Mouse (Mus musculus): Measurements from ENCODE around the gene Tpcn1. TPM values are rescaled to one million over a fixed set of nuclear protein-coding genes. Genes with fewer than 3 reads are reported as not detected.

Gene Tpcn1
- polyA plus RNA-seq, 1 experiment from 2014 or later: 24.8 TPM

DNA sequence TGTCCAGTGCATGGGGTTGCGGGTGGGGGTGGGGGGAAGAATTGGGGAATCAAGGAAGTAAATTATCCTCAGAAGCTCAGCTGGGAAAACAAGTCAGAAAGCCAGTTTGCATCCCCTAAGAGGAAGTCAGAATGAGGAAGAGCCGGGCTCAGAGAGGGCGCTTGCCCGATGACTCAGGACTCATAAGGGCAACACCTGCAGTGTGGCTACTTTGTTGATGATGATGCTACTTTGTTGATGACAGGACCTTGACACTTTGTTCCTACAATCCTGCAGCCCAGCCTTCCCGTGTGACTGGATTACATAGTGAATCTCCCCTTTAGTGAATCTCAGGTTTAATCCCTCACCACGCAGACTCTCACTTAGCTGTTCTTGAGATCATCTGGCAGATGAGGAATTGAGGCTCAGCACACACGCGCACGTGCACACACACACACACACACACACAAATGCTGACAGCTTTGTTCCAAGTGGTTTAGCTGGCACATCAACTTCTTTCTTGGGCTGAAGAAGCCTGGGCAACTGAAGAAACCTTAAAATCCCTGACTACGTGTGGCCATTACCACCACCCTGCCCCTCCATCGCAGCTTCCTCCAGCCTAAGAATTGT is 18.1 kb downstream of the Tpcn1 start:
- no peak overlapping the region for H3K4me2 ChIP-seq (ENCODE audit: low read depth, low read length)
- DNase-seq (ENCODE audit: low spot score): no peak
- H3K27ac ChIP-seq (replicated peaks; ENCODE audit: low read depth, low read length): no peak overlapping the region
- H3K4me1 ChIP-seq (ENCODE audit: control insufficient read depth, insufficient read depth, low read length): peaks cover 53% of the 10 kb centered on the region
- no peaks in the 10 kb centered on the region for H3K9me3 ChIP-seq (ENCODE audit: control insufficient read depth, low read length)
- H3K9ac ChIP-seq (ENCODE audit: low read depth, low read length): no peak overlapping the region
- ATAC-seq (ENCODE audit: low read depth): no peak
- no peaks in the 10 kb centered on the region for H3K36me3 ChIP-seq (ENCODE audit: control insufficient read depth, insufficient read depth, low read length)
- 84% methylated on average over 11 of the region's 11 CpGs for WGBS
- H3K4me3 ChIP-seq (ENCODE audit: low read depth, low read length): no peak overlapping the region
- no peaks in the 10 kb centered on the region for H3K27me3 ChIP-seq (replicated peaks; ENCODE audit: control insufficient read depth, insufficient read depth, low read length)

DNA sequence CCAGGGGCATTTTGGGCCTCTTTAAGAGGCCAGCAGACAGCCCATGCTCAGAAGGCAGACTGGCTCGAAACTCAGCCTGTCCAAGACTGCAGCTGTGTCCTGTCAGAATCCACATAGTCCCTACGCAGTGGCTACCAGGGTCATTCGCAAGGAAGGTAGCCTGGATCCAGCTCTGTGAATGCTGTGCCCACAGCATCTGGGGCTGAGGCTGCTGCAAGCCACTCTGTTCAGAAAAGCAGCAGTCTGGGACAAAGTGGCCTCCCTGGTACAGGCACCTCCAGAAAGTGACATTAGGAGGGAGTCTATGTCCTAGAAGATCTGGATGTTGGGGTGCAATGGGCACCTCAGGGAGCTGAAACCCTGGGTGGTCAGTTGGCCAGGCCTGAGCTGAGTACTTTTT is 18.7 kb downstream of the Tpcn1 start:
- Histone ChIP-seq H3K9ac (ENCODE audit: low read depth, low read length) (no peak overlapping the region), H3K27ac (replicated peaks; ENCODE audit: low read depth, low read length) (no peak overlapping the region), H3K4me1 (ENCODE audit: control insufficient read depth, insufficient read depth, low read length) (peaks cover 58% of the 10 kb centered on the region), H3K4me2 (ENCODE audit: low read depth, low read length) (no peak overlapping the region), H3K36me3 (ENCODE audit: control insufficient read depth, insufficient read depth, low read length) (no peaks in the 10 kb centered on the region), H3K27me3 (replicated peaks; ENCODE audit: control insufficient read depth, insufficient read depth, low read length) (no peaks in the 10 kb centered on the region), H3K4me3 (ENCODE audit: low read depth, low read length) (no peak overlapping the region), H3K9me3 (ENCODE audit: control insufficient read depth, low read length) (no peaks in the 10 kb centered on the region)
- DNase-seq (ENCODE audit: low spot score) (no peak), ATAC-seq (ENCODE audit: low read depth) (no peak)
- WGBS: 89% methylated on average over 3 of the region's 3 CpGs

DNA sequence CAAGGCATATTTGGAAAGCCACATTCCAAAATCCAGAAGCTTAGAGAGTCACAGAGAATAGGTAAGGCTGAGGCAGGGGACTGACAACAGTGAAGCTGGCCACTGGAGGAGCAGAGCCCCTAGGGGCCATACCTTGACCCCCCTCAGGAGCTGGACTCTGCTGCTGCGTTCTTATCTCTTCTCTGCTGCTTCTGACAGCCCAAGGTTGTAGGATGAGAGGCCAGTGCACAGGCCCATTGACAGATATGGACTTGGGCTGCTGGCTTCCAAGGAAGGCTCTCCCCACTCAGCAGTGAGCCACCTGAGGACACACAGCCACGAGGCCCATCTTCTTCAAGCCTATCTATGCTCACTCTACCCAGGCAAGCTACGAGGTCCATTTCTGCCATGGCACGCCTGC is 19.5 kb downstream of the Tpcn1 start:
- Histone ChIP-seq H3K27ac (replicated peaks; ENCODE audit: low read depth, low read length) (peak overlapping the region; percentile 92; the same call in 1 of the 2 replicates), H3K4me1 (ENCODE audit: control insufficient read depth, insufficient read depth, low read length) (peaks cover 66% of the 10 kb centered on the region), H3K36me3 (ENCODE audit: control insufficient read depth, insufficient read depth, low read length) (no peaks in the 10 kb centered on the region), H3K9ac (ENCODE audit: low read depth, low read length) (no peak overlapping the region), H3K9me3 (ENCODE audit: control insufficient read depth, low read length) (no peaks in the 10 kb centered on the region), H3K4me2 (ENCODE audit: low read depth, low read length) (0 out of 2 replicates have a peak overlapping the region, but pooled peaks have one; percentile 25), H3K4me3 (ENCODE audit: low read depth, low read length) (no peak overlapping the region), H3K27me3 (replicated peaks; ENCODE audit: control insufficient read depth, insufficient read depth, low read length) (no peaks in the 10 kb centered on the region)
- DNase-seq (ENCODE audit: low spot score) (no peak), ATAC-seq (ENCODE audit: low read depth) (no peak)
- 77% methylated on average over 3 of the region's 4 CpGs for WGBS

DNA sequence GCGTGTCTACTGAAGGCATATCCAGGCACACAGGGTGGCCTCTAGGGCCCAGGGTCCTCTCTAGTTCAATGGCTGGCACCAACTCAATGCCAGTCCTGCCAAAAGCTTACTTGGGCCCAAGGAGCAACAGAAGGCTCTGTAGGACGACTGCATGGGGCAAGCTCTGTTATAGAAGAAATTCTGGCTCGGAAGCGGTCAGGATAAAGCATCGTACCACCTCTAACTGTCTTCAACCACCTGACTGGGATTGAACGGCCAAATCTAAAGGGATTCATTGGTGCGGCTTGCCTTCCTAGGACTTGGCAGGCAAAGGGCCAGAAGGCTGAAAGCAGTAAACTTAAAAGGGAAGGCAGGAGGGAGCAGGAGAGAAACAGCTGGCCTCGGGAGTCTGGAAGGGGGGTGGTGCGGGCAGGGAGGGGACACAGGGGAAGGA is 20.1 kb downstream of the Tpcn1 start:
- WGBS: 47% methylated on average over 9 of the region's 9 CpGs
- Histone ChIP-seq H3K27ac (replicated peaks; ENCODE audit: low read depth, low read length) (peak overlapping the region; percentile 92), H3K9ac (ENCODE audit: low read depth, low read length) (peak overlapping the region; percentile 21; the same call in 1 of the 2 replicates), H3K4me2 (ENCODE audit: low read depth, low read length) (peak overlapping the region; percentile 25; the same call in 1 of the 2 replicates), H3K4me1 (ENCODE audit: control insufficient read depth, insufficient read depth, low read length) (peaks cover 72% of the 10 kb centered on the region), H3K36me3 (ENCODE audit: control insufficient read depth, insufficient read depth, low read length) (no peaks in the 10 kb centered on the region), H3K9me3 (ENCODE audit: control insufficient read depth, low read length) (no peaks in the 10 kb centered on the region), H3K4me3 (ENCODE audit: low read depth, low read length) (no peak overlapping the region), H3K27me3 (replicated peaks; ENCODE audit: control insufficient read depth, insufficient read depth, low read length) (no peaks in the 10 kb centered on the region)
- DNase-seq (ENCODE audit: low spot score) (peak; percentile 60), ATAC-seq (ENCODE audit: low read depth) (no peak)

DNA sequence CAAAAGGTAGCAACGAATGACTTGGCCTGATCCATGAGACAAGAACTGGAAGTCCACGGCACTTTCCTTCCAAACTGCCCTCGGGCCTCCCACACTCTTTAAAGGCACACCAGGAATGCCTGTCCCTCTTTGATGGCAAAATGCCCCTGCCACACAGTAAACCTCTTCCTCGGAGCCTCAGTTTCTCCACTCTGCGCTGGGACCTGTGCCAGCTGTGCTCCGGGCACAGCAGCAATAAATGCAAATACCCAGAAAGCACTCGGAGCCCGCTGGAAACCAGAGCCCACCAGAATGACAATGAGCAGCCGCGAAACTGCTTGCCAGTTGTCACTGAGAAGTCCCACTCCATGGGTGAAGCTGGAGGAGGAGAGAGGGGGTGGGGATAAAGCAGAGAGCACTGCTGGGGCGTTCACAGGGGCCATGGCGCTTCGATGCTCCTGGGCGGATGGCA is 20.7 kb downstream of the Tpcn1 start:
- 32% methylated on average over 14 of the region's 14 CpGs for WGBS
- ATAC-seq (ENCODE audit: low read depth) (no peak), DNase-seq (ENCODE audit: low spot score) (peak; percentile 65)
- Histone ChIP-seq H3K27me3 (replicated peaks; ENCODE audit: control insufficient read depth, insufficient read depth, low read length) (no peaks in the 10 kb centered on the region), H3K9me3 (ENCODE audit: control insufficient read depth, low read length) (no peaks in the 10 kb centered on the region), H3K36me3 (ENCODE audit: control insufficient read depth, insufficient read depth, low read length) (no peaks in the 10 kb centered on the region), H3K4me1 (ENCODE audit: control insufficient read depth, insufficient read depth, low read length) (peaks cover 77% of the 10 kb centered on the region), H3K9ac (ENCODE audit: low read depth, low read length) (peak overlapping the region; percentile 21; the same call in 1 of the 2 replicates), H3K4me3 (ENCODE audit: low read depth, low read length) (no peak overlapping the region), H3K4me2 (ENCODE audit: low read depth, low read length) (peak overlapping the region; percentile 22), H3K27ac (replicated peaks; ENCODE audit: low read depth, low read length) (peak overlapping the region; percentile 92)

DNA sequence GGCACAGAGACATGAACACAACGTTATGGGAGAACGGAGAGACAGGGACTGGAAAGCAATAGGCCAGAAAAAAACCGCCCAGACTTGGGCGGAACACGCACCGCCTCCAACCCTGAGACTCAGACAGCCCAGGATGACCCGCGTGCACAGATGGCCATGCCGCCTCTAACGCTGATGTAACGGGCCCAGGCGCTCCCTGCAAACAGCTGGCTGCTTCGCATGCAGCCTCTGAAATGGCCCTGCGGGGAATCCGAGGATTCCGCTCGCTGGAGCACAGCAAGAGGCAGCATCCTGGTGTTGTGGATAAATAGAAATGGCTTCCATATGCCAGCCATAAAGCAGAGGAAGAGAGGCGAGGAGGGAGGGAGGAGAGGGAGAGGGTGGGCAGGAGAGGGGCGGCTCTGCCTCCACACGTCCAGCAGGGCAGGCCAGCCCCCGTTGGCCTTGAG is 21.2 kb downstream of the Tpcn1 start:
- Histone ChIP-seq H3K27me3 (replicated peaks; ENCODE audit: control insufficient read depth, insufficient read depth, low read length) (no peaks in the 10 kb centered on the region), H3K4me3 (ENCODE audit: low read depth, low read length) (no peak overlapping the region), H3K9me3 (ENCODE audit: control insufficient read depth, low read length) (no peaks in the 10 kb centered on the region), H3K4me1 (ENCODE audit: control insufficient read depth, insufficient read depth, low read length) (peaks cover 79% of the 10 kb centered on the region), H3K36me3 (ENCODE audit: control insufficient read depth, insufficient read depth, low read length) (no peaks in the 10 kb centered on the region), H3K9ac (ENCODE audit: low read depth, low read length) (peak overlapping the region; percentile 32; the same call in 1 of the 2 replicates), H3K4me2 (ENCODE audit: low read depth, low read length) (peak overlapping the region; percentile 22), H3K27ac (replicated peaks; ENCODE audit: low read depth, low read length) (peak overlapping the region; percentile 92)
- 15% methylated on average over 21 of the region's 21 CpGs for WGBS
- peak; percentile 91 for DNase-seq (ENCODE audit: low spot score)
- ATAC-seq (ENCODE audit: low read depth): peak; percentile 65

DNA sequence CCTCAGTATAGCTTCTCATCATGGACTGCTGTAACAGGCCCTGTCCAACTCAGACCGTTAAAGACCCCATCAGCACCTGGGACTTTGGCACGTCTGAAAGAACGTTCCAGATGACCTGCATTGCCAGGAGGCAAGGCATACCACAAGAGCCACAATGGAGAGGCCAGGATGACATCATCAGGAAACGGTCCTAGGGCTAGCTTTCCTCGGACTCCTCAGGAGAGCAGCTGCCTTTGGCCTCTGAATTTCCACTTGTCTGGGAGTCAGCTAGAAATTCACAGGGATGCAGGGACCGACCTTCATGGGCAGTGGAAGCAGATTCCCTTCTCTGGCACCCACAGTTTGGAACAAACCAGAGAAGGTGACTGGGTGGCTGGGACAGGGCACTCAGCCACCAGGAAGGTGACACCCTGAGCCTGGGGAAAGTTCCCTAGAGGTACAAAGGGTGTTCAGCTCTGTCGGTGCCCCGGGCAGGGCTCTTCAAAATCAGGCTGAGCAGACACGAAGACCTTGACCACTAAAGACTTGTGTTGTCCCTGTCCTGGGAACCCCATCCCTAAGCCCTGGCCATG is 21.7 kb downstream of the Tpcn1 start:
- peak overlapping the region; percentile 92 for H3K27ac ChIP-seq (replicated peaks; ENCODE audit: low read depth, low read length)
- no peak overlapping the region for H3K4me3 ChIP-seq (ENCODE audit: low read depth, low read length)
- WGBS: 48% methylated on average over 9 of the region's 9 CpGs
- peaks cover 79% of the 10 kb centered on the region for H3K4me1 ChIP-seq (ENCODE audit: control insufficient read depth, insufficient read depth, low read length)
- peak overlapping the region; percentile 22 for H3K4me2 ChIP-seq (ENCODE audit: low read depth, low read length)
- ATAC-seq (ENCODE audit: low read depth): no peak
- H3K9ac ChIP-seq (ENCODE audit: low read depth, low read length): peak overlapping the region; percentile 32; the same call in 1 of the 2 replicates
- H3K9me3 ChIP-seq (ENCODE audit: control insufficient read depth, low read length): no peaks in the 10 kb centered on the region
- no peaks in the 10 kb centered on the region for H3K27me3 ChIP-seq (replicated peaks; ENCODE audit: control insufficient read depth, insufficient read depth, low read length)
- no peaks in the 10 kb centered on the region for H3K36me3 ChIP-seq (ENCODE audit: control insufficient read depth, insufficient read depth, low read length)
- peak; percentile 36 for DNase-seq (ENCODE audit: low spot score)

DNA sequence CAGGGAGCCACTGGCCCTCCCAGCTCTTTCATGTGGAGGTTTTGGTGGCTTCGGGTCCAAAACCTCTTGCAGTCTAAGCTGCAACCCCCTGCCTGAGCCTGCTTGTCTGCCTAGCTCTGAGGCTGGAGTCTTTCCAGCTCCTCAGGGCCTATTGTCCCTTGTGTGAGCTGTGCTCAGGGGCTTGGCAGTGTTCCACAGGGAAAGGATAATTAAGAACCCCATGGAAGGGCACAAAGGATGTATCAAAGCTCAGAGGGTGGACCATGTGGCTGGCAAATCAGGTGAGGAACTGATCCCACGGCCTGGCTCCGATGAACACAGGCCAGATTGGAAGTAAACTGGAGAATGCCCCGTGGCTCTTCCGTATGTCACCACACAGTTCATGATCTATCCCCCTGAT is 22.4 kb downstream of the Tpcn1 start:
- Histone ChIP-seq H3K9me3 (ENCODE audit: control insufficient read depth, low read length) (no peaks in the 10 kb centered on the region), H3K27ac (replicated peaks; ENCODE audit: low read depth, low read length) (peak overlapping the region; percentile 92), H3K4me1 (ENCODE audit: control insufficient read depth, insufficient read depth, low read length) (peaks cover 74% of the 10 kb centered on the region), H3K36me3 (ENCODE audit: control insufficient read depth, insufficient read depth, low read length) (no peaks in the 10 kb centered on the region), H3K9ac (ENCODE audit: low read depth, low read length) (no peak overlapping the region; the same call in 1 of the 2 replicates), H3K4me2 (ENCODE audit: low read depth, low read length) (no peak overlapping the region), H3K27me3 (replicated peaks; ENCODE audit: control insufficient read depth, insufficient read depth, low read length) (no peaks in the 10 kb centered on the region), H3K4me3 (ENCODE audit: low read depth, low read length) (no peak overlapping the region)
- ATAC-seq (ENCODE audit: low read depth): peak; percentile 54; the same call in 1 of the 2 replicates
- peak; percentile 87 for DNase-seq (ENCODE audit: low spot score)
- 34% methylated on average over 5 of the region's 5 CpGs for WGBS
